Mouse (Mus musculus): ENCODE data around the gene Hoxa13.

Gene Hoxa13

DNA sequence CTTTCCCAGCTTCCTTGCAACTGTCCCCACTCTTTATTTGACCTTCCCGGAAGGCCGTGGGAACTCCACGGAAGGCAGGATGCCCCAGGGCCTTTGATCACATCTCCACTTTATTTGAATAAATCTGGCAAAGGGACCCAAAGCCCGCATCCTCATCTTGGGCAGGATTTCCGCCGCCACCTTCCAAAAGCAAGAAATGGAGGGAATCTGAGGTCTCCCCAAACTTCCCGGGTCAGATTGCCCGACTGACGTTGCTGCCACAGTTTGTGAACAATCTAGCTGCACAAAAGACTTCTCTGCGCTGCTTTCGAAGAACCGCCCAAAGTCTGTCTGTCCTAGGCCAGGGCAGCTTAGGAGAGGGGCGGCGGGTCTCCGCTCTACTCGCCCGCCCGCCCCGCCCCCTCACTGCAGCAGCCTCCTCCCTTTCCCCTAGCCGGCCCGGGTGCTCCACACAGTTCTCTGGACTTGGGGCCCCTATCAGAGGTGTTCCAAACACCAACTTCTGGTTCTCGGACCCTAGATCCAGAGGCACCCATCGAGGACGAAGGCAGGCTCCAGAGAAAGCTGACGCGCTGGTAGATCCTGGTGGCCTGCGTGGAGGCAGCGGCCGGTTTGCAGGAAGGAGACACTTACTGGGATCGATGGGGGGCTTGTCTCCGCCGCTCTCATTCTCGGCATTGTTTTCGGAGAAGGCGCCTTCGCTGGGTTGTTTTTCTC lies 35.6 kb downstream of the Hoxa13 start:
- peak; percentile 6 for DNase-seq (ENCODE audit: low read depth)

DNA sequence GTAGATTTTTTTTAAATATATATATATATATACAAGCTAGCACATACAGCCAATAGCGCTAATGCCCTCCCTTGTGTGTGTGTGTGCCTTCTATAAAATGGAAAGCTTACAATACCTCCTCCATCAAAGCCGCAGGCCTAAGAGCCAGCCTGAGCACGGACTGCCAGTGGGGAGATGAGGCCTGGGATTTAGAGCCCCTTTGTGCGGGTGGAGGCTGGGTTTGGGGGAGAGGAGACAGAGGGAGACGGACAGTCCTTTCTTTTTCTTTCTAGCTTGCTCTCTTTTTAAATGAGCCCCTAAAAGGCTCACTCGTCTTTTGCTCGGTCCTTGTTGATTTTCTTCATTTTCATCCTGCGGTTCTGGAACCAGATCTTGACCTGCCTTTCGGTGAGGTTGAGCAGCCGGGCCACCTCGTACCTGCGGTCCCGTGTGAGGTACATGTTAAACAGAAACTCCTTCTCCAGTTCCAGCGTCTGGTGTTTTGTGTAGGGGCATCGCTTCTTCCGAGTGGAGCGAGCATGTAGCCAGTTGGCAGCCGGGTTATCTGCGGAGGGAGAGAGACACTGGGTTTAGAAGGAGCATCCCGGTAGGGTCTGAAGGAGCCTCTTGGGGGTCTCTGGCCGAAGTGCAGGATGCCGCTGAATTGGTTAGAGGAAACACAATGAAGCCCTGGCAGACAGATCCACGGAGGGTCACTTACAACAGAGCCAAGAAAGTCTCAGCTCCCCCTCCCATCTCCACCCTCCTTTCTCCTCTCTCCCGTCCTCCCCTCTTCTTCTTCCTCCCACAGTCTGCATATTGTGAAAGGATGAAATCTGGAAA lies 36.5 kb downstream of the Hoxa13 start:
- peak; percentile 21 for DNase-seq (ENCODE audit: low read depth)

DNA sequence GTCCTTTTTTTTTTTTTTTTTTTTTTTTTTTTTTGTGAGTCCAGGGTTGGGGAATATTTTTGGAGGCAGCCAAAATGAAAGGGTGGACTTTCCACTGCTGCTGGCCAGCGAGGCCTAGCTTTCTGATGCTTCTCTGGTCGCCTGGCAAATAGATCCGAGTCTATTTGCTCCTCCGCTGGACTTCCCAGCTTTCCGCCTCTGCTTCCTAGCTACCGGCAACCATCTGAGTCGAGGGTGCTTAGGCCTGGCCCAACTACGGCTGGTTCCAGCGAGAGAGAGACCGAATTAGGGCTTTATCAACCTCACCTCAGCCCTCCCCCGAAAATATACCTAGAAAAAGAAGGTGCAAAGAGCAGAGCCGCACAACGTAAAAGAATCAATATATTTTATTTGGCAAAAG lies 38.0 kb downstream of the Hoxa13 start:
- no peak for DNase-seq (ENCODE audit: low read depth)

DNA sequence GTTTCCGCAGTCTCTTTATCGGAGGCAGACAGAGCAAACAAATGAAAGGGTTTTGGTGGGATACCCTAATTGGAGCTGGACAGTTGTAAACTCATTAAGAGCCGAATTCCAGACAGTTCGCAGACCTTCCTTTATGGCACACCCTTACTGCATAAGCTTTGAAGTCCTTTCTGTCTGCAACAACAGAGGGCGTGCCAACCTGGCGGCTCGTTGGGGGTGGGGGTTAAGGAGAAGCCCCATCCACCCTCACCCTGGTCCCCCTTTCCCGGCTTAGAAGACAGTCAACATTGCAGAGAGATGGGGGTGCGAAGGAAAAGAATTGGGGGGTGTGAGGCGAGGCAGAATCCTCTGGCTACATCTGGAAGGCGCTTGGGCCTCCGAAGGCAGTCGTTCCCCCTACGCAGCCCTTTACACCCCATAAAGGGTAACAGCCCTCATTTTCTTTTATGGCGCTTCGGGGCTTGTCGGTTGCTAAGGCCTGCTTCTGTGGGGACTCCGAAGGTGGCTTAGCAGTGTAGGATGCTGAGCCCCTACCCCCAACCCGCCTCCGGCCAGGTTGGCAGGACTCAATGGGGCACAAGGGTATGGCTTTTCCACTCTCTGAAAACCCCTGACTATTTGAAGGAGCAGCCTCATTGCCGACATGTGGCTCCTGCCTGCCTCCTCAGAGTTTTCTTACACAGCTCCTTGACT lies 38.5 kb downstream of the Hoxa13 start:
- DNase-seq (ENCODE audit: low read depth): peak; percentile 19

DNA sequence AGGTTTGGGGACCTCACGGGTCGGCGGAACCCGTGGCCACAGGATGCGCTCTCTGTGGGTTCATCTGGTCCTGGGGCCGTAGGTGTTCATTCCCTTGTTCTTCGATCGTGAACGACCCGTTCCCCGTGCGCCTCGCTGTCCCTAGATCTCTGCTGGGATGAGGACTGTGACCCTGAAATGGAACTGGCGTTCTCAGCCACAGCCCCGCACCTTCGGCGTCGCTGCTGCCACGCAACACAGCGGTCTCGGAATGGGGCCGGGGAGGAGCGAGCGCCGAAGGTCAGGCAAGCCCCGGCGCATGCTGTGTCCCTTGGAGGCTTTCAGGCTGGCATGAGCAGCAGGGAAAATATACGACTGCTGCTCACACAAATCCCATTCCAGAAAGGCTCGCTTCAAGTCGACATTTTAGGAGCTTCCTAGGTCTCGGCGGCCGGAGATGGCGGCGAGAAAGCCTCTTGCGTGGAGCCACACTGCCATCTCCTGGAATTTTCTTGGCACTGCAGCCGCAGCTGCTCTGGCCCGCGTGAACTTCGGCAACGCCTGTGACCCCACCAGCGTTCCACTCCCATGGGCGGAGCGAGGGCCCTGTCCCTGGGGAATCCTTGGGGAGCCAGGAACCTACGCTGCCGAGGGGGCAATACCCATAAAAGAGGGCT lies 39.2 kb downstream of the Hoxa13 start, which contains the start of gene Hoxa7:
Hoxa7 (minus strand) TSS at position 518 of the 656 bp plus-strand sequence.
- DNase-seq (ENCODE audit: low read depth): peak; percentile 88

DNA sequence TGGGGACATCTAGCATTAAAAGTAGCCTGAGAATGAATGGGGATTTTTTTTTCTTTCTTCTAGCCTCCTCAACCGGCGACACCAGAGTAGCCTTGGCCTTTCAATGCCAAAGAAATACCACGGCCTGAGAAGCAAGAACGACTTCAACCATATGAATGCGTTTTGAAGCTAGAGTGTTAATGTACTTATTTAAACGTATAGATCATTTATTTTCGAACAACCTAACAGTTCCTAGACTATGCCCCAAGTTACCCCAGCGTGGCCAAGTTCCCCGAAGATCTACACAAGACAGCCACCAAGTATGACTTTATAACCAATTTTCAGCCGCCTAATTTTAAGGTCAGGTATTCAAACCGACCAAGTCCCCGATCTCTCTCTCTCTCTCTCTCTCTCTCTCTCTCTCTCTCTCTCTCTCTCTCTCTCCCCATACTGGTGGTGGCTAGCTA lies 39.8 kb downstream of the Hoxa13 start:
- peak; percentile 47 for DNase-seq (ENCODE audit: low read depth)

DNA sequence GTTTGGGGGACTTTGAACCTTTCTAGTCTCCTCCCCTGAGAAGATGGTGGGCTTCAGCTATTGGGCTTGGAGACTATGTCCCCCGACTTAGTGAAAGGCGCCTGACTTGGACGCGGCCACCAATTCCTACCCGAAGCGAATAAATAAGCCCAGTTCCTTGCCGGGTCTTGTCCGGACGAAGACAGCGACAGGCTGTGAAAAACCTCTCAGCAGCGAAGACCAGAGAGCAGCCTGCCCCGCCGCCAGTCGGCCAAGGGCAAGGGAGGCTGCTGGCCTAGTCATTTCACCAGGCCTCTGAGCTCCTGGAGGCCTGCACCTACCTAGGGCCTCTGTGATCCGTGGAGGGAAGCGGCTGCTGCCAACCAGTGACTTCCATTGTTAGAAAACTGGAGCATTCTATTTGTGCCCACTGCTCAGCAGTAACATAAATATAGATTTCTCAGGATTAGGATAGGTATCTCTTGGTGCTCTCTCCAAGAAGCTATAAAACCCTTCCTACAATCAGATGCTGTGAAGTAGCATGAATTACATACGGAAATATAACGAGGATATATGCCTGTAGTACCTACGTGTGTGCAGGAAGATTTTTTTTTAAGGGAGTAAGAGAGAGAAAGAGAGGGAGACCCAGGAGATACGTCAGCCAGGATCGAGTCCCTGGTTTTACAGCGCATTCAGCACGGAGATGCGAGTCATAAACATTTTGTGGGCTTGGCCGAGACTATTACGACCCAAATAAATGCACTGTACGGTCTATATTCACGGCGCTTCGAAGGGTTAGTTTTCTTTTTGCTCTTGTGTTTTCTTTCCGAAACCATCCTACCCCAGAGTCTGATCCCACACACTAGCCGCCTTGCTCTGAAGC lies 40.4 kb downstream of the Hoxa13 start:
- peak; percentile 28 for DNase-seq (ENCODE audit: low read depth)

DNA sequence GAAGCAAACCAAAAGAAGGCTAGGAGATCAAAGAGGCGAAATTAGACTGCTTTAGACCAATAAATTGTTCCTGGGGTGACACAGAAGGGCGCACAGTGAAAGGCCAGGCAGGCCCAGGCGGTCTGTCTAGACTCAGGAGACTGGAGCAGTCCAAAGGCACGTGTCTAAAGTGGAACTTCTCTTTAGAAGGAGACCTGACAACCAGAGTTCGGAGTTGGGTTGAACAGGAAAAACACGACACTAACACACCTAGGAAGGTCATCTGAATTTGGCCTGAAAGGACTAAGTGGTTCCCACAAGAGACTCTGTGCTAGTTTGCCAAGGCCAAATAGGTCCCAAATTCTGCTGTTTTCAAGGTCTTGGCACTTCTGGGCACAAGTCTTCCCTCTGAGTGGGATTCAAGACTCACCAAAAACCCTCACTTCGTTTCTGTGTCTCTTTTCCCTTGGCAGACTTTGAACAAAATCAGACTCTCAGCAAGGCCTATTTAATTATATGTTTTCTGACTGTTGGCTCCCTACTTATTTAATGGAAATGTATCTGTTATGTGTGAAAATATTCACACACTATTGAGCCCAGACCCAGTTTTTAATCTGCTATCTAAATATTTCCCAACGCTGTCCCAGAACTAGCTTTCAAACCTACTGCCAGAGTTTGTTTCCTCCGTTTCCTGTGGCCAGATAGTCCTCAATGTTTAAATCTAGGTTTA lies 41.3 kb downstream of the Hoxa13 start:
- DNase-seq (ENCODE audit: low read depth): peak; percentile 20

DNA sequence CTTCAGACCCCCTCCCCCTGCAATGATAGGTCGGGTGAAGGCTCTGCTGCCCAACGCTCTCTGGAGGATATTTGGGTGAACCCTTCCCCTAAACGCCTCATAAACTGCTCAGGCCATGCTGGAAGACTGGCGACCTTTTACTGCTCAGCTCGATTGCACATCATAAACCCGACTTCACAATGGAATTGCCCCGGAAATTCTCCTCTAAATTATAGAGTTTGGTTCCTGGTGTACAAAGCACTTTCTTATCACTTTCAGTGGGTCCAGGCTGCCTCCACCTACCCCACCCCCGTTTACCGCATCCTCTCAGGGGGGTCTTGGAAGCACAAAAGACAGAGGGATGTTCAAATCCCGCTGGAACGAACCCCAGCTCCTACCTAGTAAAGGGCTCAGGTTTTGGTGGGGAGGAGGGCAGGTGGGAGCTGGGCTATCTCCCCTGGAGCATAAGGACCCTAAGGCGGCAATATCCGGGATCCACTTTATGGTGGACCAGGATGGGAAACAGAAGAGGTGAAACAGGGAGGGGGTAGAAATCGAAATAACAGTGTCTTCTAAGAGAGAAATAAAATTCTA lies 42.0 kb downstream of the Hoxa13 start:
- peak; percentile 8 for DNase-seq (ENCODE audit: low read depth)

DNA sequence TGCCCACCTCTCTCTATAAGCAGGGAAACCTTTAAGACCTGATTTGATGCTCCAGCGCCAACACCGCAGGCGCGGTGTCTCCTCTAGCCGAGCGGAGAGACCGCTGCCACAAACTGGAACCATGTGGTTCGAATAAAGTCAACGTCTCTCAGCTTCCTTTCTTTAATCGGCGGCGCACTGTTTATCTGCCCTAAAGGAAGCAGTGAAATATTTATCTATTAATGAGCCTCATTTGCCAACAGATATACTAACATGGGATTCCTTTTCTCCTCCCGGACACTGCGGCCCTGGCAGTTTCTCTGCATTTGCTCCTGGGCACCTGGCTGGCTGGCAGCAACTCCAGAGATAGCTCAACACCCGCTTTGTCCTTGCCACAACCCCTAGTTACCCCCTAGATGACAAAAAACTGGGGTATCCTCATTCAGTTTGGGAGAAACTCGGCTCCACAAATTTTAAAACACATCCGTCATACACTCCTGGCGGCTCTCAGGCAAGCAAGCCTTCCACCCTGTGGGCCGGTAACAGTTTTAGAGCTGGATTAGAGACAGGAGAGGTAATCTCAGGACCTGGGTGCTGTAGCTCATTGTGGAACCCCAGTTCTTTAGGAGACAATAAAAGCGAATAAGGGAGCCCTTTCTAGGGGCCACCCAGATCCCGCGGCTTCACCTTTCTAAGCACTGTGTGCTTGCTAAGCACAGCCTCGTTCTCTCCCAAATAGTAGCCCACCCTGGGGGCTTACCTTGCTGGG lies 42.6 kb downstream of the Hoxa13 start:
- peak; percentile 17 for DNase-seq (ENCODE audit: low read depth)

DNA sequence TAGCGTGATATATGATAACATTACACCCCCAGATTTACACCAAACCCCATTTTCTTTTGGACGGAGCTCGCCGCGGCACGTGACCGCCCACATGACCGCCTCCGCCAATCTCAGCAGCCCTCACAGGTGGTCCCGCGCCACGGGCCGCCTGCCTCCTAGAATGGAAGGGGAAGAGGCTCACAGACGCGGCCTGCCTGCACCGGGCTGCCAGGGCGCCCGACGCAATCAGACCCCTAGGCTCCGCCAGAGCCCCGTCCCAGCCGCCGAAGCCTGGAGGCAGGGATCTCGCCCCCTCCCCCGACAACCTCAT lies 43.3 kb downstream of the Hoxa13 start:
- DNase-seq (ENCODE audit: low read depth): peak; percentile 56

DNA sequence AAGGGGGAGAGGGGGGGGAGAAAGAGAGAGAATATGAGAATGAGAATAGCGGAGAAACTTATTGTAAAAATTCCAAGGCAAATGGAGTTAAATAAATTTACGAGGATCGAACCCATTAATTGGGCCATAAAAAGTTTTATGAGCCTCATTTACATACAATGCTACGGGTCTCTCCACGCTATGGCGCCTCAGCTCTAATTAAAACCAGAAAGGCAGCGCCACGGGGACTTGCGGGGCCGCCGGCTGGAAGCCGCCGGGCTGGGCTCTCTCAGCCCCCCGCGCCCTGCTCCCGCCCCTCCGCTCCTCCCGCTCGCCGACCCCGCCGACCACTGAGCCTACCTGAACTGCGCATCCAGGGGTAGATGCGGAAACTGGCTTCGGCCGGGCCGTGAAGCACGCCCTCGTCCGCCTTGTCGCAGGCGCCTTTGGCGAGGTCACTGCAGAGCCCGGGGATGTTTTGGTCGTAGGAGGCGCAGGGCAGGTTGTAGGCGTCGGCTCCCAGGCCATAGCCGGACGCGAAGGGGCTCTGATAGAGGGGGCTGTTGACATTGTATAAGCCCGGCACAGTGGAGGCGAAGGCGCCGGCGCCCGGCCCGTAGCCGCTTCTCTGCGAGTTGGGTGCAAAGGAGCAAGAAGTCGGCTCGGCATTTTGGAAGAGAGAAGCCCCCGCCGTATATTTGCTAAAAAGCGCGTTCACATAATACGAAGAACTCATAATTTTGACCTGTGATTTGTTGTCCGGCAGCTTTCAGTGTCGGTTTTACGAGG lies 43.8 kb downstream of the Hoxa13 start:
- DNase-seq (ENCODE audit: low read depth): no peak

DNA sequence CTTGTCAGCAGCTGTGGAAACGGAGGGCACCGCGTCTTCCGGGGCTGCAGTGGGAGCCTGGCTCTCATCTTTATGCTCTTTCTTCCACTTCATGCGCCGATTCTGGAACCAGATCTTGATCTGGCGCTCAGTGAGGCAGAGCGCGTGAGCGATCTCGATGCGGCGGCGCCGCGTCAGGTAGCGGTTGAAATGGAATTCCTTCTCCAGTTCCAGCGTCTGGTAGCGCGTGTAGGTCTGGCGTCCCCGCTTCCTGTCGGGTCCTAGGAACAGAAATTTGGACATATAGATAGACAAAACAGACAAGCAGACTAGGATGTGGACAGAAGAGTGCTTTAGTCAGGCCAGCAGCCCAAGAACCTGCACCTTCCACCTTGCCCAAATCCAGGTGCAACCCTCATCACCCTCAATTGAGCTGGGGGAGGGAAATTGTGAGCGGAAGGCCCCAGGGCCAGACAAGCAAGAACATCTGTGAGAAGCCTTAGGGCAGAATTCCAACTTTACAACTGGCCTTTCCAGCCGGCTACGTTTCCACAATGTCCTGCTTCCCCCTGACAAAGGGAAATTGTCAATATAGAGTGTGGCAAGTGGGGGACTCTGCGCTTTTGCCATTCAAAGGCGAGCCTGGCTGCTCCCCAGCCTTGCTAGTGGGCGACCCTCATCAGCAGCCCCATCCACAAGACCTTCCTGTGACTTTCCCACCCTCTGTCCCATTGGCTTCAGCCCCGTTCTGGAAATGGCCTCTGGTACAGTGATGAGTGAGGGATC lies 44.7 kb downstream of the Hoxa13 start:
- peak; percentile 15 for DNase-seq (ENCODE audit: low read depth)

DNA sequence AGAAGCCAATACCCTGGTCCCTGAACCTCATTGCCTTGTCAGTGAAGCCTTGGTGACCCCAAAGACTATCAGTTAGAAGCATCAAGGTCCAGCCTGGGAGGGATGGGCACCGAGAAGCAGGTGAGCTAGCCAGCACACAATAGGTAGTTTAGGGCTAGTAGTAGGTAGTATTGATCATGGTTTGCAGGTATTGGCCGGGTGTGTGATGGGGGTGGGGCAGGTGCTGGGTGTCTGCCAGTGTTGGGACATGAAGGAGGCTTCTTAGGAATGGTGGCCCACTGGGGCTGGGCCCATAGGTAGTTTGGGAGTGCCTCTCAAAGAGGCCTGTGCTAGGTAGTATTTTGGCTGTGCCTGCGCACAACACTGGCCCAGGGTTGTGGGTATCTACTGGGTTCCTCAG lies 45.6 kb downstream of the Hoxa13 start:
- peak; percentile 6 for DNase-seq (ENCODE audit: low read depth)

DNA sequence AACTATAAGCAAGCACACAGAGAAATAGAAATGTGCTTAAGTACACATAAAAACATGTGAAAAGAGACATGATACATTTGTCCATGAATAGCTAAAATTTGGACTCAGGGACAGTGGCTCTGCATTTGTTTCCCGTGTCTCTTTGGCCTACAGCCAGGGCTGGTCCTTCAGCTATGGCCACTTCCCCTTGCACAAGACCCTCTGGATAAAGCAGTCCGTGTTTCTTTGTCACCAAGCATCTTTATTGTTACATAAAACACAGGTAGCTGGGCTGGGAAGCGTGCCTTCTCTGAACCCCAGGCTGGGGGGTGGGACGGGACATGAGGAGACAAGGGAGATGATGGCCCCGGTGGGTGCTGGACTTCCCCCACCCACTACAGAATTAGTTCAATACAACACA lies 46.4 kb downstream of the Hoxa13 start:
- DNase-seq (ENCODE audit: low read depth): no peak

DNA sequence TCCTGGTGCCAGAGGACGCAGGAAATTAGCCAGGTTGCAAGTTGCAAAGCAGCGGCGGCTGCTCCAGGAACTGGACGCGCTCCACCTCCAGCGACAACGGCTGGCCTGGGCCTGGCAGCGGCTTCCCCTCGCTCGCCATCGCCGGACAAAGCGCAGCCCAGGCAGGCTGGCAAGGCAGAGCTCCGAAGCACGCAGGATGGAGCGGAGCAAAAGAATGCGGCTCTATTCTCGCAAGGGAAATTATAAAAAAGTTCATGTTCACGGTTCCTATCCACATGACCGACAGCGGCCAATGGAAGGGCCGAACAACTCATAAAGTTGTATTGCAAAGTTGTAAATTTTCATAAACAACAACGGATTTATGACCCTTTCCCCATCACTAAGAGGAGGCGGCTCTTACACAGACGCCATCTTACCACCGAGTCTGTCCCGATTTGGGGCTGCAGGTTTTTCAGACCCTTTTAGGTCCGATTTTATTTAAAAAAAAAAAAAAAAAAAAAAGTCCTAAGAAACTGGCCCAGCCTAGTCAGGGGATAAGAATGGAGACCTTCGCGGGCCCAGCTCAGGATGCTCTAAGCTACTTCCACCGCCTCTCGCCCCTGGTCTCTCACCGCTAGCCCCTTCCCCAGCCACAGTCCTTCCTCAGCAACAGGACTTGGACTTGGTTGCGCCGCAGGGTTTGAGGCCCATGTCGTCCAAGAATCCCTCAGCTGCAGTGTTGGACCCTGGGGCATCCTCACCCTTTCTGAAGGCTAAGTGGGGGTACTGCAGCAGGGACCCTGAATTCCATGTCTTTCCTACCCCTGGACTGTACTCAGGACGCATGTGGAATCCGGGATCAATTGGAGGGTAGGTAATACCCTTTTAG lies 47.3 kb downstream of the Hoxa13 start, which contains the start of the genes Hoxa3 and Gm28308:
Hoxa3 (minus strand) TSS at position 218 of the 868 bp plus-strand sequence.
Gm28308 (minus strand) TSS at position 221 of the 868 bp plus-strand sequence.
- DNase-seq (ENCODE audit: low read depth): no peak
